Mouse (Mus musculus): ENCODE data around the gene Brd3os.

Brd3os gene

DNA sequence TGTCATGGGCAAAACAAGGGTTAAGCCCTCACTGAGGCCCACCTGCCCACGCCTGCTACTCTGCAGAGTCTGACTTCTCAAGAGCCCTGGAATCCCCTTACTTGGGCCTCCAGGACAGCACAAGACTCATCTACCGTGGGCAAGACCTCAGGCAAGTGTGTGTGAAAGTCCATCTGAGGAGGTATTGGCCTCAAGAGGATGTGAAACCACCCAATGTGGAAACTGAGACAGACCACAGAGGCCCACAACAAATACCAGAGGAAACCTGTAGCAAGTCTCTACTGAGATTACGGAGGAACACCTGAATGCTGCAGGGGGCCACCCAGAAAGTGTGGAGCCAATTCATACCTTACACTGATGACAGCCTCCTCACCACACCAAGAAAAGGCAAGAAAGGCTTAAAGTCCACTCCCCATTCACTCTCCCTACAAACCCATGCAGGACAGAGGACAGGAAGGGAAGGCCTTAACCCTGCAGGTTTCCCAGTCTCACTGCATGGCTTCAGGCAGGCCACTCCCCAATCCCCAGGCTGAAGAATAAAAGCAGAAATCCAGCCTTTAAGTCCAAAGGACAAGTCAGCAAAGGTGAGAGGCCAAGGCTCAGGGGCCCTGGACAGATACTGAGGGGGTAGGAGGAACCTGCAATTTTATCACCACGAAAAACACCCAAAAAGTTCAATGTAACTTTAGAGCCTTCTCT lies 27.3 kb downstream of the Brd3os start:
- DNase-seq (ENCODE audit: low spot score), result no peak

DNA sequence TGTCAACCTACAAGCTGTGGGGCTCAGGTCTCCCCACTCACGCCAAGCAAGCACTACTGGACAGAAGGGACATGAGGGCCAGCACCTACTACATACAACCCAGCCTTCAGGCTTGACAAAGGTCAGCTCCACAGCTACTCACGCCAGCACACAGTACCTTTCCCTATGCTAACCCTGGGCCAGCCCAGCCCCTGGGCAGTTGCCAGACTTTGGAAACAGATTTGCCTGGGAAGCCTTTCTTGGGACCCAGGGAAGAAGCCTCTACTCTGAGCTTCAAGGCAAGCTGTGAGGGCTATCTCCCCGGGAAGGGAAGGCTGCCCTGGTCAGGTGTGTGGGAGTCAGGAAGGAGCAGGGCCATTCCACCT lies 27.8 kb downstream of the Brd3os start:
- DNase-seq (ENCODE audit: low spot score), result no peak

DNA sequence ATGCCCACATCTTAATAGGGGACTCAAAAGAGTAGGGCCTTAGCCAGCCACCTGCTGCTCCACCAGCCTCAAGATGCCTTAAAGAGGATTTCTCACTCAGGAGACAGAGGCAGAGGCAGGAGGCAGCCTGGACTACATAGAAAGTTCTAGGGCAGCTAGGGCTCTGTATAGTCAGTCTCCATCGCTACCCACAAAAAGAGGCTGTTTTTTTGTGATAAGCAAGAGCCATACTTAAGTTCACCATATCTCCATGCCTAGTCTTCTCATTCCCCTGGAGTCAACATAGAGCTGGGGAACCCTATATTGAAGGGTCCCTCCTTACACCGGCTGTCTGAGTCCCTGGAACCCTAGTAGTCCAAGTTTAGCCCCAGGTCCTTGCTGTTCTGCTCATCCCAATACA lies 28.4 kb downstream of the Brd3os start:
- DNase-seq (ENCODE audit: low spot score), result no peak

DNA sequence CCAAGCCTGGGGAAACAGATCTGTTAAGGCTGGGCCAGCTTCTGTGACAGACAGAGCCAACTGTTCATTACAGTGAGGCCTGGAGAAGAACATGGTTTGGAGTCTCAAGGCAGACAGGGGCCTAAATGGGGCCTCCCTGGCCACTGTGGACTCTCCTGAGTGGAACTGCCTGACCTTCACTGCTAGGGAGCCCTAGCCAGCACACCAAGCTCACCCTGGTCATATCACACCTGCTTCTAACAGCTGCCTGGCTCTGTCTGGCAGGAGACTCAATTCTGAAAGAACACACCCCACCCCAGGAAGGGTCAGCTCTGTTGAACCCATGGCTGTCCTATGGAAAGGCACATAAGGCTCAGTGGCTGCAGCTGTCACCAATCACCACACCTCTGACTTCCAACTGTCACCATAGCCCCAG lies 29.1 kb downstream of the Brd3os start:
- no peak for DNase-seq (ENCODE audit: low spot score)

DNA sequence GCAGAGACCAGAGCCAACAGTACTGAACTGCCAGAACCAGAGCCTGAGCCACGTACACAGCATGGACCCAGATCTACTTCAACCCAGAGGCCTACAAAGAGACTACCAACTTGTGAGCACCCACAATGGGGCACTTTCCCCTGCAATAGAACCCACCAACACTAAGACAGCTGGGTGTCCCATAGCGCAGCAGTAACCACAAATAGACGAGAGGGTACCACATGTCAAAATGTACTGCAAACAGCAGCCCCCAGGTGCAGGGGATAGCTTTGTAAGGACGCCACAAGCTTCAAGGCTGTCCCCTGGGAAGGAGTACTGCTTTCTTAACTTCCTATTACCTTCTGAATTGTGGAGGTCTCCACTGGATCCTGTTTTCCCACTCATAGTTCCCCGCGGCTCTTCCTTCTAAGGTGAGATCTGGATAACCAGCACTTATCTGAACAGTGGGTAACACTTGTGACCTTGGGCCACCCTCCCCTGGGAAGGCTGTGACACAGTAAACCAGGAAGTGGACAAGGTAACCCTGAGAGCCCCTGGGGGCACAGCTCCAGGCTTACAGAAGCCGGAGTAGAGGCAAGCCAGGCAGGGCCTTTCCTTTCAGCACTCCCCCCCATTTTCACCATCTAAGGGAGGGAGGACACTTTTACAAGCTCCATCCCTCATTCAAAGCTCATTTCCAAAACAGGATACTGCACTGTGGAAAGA lies 31.1 kb downstream of the Brd3os start:
- no peak for DNase-seq (ENCODE audit: low spot score)

DNA sequence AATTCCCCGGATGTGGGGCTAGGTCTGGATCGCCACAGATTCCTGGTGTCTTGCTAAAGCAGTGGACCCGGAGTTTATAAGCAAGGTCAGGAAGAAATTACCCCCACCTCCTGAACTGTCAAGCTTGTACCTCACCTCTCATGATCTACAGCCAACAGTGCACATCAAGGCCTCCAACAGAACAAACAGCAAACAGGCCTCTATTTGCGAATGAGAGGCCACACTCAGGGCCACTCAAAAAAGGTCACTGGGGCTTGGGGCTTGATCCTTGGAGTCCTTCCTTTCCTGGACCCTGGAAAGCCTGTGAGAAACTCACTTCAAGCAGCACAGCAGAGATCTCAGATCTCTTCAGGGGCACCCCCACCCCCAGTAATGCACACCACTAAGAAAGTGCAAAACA lies 31.8 kb downstream of the Brd3os start:
- DNase-seq (ENCODE audit: low spot score), result no peak

DNA sequence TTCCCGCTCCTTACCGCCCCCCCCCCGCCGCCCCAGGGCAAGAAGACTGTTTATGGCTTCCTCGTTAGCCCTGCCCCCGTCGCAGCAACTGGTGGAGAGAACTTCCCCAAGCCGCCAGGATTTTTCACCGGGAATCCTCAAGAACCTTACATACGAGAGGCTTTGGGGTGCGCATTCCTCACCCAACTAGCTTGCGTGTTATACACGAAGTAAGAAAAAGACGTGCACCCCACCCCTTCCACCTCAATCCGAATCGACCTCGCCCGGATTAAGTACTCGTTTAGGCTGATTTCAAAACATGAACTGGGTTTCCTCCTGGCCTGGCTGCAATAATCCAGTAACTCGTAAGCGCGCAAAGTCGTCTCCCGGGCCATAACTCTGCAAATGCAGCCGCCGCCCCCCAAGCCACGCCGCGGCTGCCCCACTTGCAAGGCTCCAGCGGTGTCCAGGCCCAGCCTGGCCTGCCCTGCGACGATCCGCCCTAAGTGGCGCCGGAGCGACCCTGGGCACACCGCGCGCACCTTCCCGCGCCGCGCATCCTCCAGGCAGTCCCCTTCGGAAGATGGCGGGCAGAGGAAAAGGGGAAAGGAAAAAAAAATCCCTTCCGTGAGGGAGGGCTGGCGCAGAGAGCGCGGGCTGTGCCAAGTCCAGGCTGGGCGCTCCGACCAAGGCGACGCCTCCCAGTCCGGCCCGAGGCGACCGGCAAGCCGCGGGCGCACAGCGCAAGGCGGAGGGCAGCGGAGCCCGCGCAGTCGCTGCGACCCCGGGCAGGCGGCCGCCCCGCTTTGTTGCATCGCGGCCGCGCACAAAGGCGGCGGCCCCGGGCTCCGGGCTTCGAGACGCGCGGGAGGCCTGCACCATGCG lies 32.7 kb downstream of the Brd3os start:
- peak; percentile 23 for DNase-seq (ENCODE audit: low spot score)

DNA sequence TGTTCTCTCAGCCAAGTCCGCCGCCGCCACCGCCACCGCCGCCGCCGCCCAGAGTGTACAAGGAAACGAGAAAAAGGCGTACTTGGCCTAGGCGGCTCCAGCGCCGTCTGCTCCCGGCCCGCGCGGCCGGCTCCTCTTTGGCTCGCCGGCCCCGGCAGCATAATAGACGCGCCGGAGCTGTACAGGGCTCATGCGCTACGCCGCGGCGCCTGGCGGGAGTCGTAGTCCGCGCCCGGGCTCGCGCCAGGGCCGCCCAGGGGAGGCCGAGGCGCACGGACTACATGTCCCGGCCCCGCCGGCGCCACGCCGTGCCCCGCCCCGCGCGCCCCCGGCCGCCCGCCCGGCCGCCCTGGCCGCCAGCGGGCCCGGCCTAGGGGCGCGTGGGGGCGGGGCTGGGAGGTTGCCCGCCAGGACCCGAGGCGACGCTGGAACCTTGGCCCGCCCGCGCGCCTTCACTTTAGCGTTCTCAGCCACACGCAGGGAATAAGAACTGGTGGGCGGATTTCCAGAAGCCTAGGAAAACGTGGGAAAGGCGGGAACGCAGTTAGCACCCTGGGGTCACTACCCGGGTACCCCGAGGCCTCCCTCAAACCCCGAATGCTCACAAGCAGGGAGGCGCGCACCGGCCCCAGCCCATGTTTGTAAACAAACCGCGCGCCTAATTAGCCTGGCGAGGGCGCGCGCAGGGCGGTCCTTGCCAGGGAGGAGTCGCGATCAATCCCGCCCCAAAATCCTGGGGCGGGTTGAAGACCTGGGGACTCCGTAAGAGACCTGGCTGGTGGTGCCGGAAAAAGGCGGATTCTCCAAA lies 33.6 kb downstream of the Brd3os start:
- peak; percentile 78 for DNase-seq (ENCODE audit: low spot score)

DNA sequence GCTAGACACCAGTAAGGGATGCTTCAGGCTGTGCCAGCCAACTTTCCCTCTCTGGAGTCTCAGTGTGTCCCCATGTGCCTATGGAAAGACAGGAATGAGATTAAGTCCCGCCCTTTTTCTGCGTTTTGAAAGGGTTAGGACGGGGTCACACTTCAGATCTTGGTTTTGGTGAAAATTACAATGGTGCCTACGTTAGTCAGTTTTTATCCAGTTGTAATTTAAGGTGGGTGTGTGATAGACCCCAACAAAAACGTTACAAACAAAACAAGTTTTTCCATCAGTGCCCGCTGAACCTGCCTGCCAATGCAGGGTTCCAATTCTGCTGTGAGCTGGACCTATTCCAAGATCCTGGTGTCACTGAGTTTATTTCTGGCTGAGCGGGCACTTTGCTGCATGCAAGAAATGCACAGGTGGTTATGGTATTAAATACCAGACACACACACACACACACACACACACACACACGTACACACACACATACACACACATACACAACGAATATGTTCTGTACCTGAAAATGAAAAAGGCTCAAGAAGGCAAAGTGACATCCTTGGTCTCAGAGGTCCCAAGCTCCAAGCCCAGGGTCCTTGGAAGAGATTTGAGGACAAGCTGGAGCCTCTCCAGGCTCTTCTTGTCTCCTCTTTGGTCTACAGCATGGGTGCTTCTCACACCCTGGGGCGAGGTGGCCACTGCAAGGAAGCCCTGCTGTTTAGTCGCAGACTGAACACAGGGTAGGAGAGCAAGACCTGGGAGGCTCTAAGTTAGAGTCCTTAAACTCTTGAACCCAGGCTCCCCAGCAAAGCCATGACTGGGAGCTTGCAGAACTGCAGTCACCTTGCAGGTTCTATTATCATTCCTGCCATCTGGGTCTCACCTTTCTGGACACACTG lies 34.4 kb downstream of the Brd3os start:
- no peak for DNase-seq (ENCODE audit: low spot score)

DNA sequence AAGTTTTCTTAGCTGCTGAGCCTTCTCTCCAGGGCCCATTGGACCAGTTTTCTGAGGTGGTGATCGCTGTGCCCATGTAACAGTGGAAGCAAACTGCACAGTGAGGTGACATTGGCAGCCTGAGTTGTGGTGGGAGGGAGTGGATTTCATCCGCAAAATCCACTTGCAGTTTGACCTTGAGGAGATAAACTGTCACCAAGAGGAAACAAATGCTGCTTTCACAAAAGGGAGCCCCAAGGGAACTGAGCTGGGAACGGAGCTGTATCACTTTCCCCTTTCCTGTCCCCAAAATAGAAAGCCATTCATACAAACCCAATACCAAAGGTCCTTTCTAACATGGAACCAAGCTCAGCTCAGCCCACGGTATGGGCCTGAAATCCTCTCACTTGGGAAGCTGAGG lies 37.7 kb downstream of the Brd3os start:
- no peak for DNase-seq (ENCODE audit: low spot score)

DNA sequence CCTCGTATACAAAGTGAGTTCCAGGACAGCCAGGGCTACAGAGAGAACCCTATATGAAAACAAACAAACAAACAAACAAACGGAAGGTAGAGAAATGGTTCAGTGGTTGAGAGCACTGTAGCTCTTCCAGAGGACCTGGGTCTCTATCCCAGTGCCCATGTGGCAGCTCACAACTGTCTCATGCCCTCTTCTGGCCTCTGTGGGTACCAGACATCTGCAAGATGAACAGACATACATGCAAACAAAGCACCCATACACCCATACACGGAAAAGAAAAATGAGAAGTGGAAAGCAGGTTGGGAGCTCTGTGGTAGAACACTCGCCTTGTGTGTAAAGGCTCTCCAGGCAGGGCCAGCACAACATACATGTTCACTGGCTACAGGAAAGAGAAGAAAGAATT lies 38.2 kb downstream of the Brd3os start:
- DNase-seq (ENCODE audit: low spot score), result no peak

DNA sequence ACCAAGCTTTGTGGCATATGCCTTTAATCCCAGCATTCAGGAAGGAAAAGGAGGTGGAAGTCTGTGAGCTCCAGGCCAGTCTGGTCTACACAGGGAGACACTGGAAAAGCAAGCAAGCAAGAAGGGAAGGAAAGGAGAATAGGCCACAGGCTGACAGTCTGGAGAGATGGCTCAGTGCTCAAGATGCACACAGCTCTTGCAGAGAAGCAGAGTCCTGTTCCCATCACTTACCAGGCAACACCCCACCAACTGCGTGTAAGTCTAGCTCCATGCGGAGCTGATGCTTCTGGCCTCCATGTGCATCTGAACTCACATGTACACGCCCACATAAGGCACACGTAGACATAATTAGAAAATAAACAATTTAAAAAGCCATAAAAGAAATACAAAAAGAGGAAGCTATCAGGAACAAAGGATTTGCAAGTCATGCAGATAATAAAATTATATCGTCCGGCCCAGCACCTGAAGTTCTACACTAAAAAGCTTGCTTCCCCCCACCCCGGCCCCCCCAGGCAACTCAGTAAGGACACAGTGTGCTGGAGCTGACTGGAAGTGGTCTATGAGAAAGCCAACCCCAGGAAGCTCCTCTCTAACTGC lies 40.2 kb downstream of the Brd3os start:
- DNase-seq (ENCODE audit: low spot score), result no peak

DNA sequence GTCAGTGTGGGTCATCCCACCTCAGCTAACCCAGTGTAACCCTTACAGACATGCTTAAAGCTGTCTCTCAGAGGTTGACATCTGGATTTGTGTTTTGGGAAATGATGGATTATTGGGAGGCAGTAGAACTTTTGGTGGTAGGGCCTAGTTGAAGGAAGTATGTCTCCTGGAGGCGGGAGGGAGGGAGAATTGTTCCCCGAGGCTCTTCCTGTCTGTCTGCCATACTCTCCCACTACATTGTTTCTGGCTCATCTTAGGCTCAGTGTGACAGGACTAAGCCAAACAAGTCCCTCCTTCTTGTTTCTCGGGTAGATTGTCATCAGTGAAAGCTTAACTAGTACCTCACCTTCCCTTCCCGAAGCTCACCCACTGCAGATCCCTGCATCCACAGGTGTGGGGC lies 44.6 kb downstream of the Brd3os start:
- DNase-seq (ENCODE audit: low spot score), result no peak

DNA sequence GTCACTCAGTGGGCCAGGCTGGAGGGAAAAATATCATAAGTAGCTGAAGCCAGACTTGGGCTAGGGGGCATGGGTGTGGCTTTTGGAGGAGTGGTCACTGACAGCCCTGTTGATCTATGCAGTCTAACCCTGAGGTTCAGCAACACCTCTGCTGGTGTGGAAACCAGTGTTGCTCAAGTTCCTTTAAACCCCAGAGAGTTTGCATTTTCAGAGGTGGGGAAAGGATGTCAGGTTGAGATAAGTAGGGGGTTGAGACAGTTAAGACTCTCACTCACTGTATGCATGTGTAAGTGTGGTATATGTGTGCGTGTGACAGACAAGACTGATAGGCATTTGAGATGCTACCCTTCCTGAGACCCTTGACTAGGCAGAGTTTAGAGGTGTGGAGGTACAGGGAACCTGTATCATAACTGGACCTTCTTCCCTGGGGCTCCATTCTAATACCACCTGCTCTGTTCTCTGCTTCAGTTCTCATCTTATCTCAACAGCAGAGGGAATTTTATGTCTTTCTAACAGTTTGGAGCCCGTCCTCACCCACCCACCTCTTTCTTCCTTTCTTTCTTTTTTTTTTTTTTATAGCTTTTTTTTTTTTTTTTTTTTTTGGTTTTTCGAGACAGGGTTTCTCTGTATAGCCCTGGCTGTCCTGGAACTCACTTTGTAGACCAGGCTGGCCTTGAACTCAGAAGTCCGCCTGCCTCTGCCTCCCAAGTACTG lies 45.4 kb downstream of the Brd3os start:
- DNase-seq (ENCODE audit: low spot score), result no peak

DNA sequence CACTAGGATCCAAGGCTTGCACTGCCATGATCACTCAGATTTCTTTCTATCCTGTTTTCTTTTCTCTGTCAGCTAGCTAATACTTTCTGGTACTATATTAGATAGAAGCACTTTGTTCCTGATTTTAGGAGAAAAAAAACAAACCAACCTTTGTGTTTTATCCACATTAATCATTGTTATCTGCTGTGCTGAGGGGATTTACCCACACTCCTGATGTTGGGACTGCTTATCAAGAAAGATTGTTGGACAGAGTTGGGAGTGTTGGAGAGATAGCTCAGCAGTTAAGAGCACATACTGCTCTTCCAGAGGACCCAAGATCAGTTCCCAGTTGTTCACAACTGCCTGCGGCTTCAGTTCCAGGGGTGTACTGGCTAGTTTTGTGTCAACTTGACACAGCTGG lies 46.2 kb downstream of the Brd3os start:
- no peak for DNase-seq (ENCODE audit: low spot score)

DNA sequence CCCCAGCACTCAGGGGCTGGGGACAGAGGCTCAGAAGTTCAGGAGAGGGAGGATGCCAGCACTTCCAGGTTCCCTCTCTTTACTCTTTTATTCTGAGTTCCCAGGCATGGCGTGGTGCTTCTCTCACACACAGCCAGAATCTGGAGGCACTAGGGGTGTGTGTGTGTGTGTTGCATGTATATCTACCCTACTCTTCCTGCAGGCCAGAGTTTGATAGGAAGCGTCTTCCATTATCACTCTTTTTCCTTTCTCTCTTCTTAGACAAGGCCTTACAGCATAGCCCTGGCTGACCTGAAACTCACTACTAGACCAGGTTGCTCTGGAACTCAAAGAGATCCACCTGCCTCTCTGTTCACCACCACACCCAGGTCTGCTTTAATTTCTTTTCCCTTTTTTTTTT lies 48.8 kb downstream of the Brd3os start:
- no peak for DNase-seq (ENCODE audit: low spot score)

Data from spleen, adult 12 weeks (tissue).